Mouse (Mus musculus): ENCODE data around the gene Ppp2r2c.

GRCm38 (mm10) chr5:36945713-36946112 lies 77.4 kb downstream of the Ppp2r2c start:
- TF ChIP-seq CTCF (IDR thresholded peaks at IDR 0.05; ENCODE audit: borderline replicate concordance, insufficient read depth, low read depth, low read length) (no peak), POLR2A (IDR thresholded peaks at IDR 0.05; ENCODE audit: borderline replicate concordance, insufficient read depth, low read length) (no peak)
